In genomic region chr7:139905261-139905660, GRCm38 (mm10) we compare ENCODE assay signal across 16 mouse cellular contexts. TPM values are rescaled to one million over a fixed set of nuclear protein-coding genes. Genes with fewer than 3 reads are reported as not detected.
DNase-seq lines count a peak whose midpoint lies in the region; ATAC-seq and TF ChIP-seq lines count a peak whose summit lies in the region.
"Had no signal": no experiment of that assay in that cellular context is flagged by ENCODE, and none has a peak within 500 bp of the region (broad histone marks: within the 10 kb centered on the region; RNA-seq: fewer than 3 reads in every experiment).

No protein-coding gene starts in this region.

- peaks cover 6% of the 10 kb centered on the region; the same call in 1 of the 2 replicates for H3K27me3 ChIP-seq in hindbrain, embryonic 12.5 days
- peaks cover 34% of the 10 kb centered on the region for H3K27me3 ChIP-seq in myocyte (ENCODE audit: control insufficient read depth, insufficient read depth, insufficient read length)

- no peak for TF ChIP-seq POLR2A in myocyte (IDR thresholded peaks at IDR 0.05; ENCODE audit: insufficient read length, low read depth)

- no peak overlapping the region for H3K4me3 ChIP-seq in layer of hippocampus, adult 2 months
- no peak overlapping the region for H3K4me3 ChIP-seq in hindbrain, embryonic 12.5 days
- H3K4me3 ChIP-seq in myocyte, result no peak overlapping the region
- H3K4me3 ChIP-seq: embryonic facial prominence, embryonic 12.5 days; limb, embryonic 15.5 days had no signal

- no peak overlapping the region for H3K9ac ChIP-seq in hindbrain, embryonic 12.5 days
- H3K9ac ChIP-seq: embryonic facial prominence, embryonic 12.5 days; forebrain, postnatal 0 days; limb, embryonic 15.5 days had no signal

- WGBS in hindbrain, embryonic 12.5 days, result 18% methylated on average over 6 of the region's 6 CpGs

- peak overlapping the region; percentile 34 for H3K4me2 ChIP-seq in hindbrain, embryonic 12.5 days (replicated peaks)
- H3K4me2 ChIP-seq in myocyte (ENCODE audit: low read depth), result peak overlapping the region; percentile 12
- H3K4me2 ChIP-seq: limb, embryonic 15.5 days had no signal

- H3K4me1 ChIP-seq in hindbrain, embryonic 12.5 days, result peaks cover 26% of the 10 kb centered on the region

- H3ac ChIP-seq in myocyte (ENCODE audit: control insufficient read depth, insufficient read length), result no peak overlapping the region

- no peaks in the 10 kb centered on the region for H3K36me3 ChIP-seq in hindbrain, embryonic 12.5 days
- H3K36me3 ChIP-seq in myocyte (ENCODE audit: control insufficient read depth, insufficient read depth), result no peaks in the 10 kb centered on the region
- H3K36me3 ChIP-seq: embryonic facial prominence, embryonic 12.5 days; limb, embryonic 15.5 days had no signal

- no peaks in the 10 kb centered on the region for H3K79me2 ChIP-seq in myocyte (ENCODE audit: control insufficient read depth, insufficient read depth)

- H3K9me3 ChIP-seq in hindbrain, embryonic 12.5 days (replicated peaks), result no peaks in the 10 kb centered on the region
- H3K9me3 ChIP-seq: embryonic facial prominence, embryonic 12.5 days; limb, embryonic 15.5 days had no signal

- ATAC-seq in hindbrain, embryonic 12.5 days (ENCODE audit: low FRiP score), result no peak
- ATAC-seq: forebrain, postnatal 0 days had no signal

- peak; percentile 21 for DNase-seq in embryo, embryonic 10.5 days (ENCODE audit: low spot score)
- no peak for DNase-seq in embryo, embryonic 11 days
- no peak for DNase-seq in layer of hippocampus, adult 2 months (ENCODE audit: low spot score in 2 of 2)
- no peak for DNase-seq in layer of hippocampus, postnatal 14 days (ENCODE audit: low spot score in 2 of 2)
- DNase-seq in adrenal gland, postnatal 14 days, result no peak
- no peak for DNase-seq in layer of hippocampus, adult 11-12 months (ENCODE audit: low spot score)
- DNase-seq: forebrain, postnatal 0 days; right cerebral cortex, postnatal 14 days had no signal

- TF ChIP-seq CTCF in layer of hippocampus, adult 2 months (conservative IDR thresholded peaks at IDR 0.05), result no peak

- peak overlapping the region; percentile 52; the same call in 1 of the 2 replicates for H3K27ac ChIP-seq in layer of hippocampus, adult 2 months
- peak overlapping the region; percentile 31; the same call in 1 of the 2 replicates for H3K27ac ChIP-seq in hindbrain, embryonic 12.5 days
- H3K27ac ChIP-seq: embryonic facial prominence, embryonic 12.5 days; limb, embryonic 15.5 days had no signal

TF ChIP-seq in myocyte, 11 proteins besides CTCF, POLR2A, EP300 and RAD21:
- no peak for TF ChIP-seq REST (IDR thresholded peaks at IDR 0.05; ENCODE audit: insufficient read depth, insufficient read length)
- no peak for TF ChIP-seq POLR2AphosphoS2 (IDR thresholded peaks at IDR 0.05; ENCODE audit: insufficient read length, low read depth)
- no peak for TF ChIP-seq USF1 (IDR thresholded peaks at IDR 0.05; ENCODE audit: low read depth)
- TF ChIP-seq SRF (IDR thresholded peaks at IDR 0.05; ENCODE audit: control insufficient read depth, insufficient read length, low read depth), result no peak
- no peak for TF ChIP-seq TCF12 (IDR thresholded peaks at IDR 0.05; ENCODE audit: insufficient read depth, poor library complexity, severe bottlenecking)
- TF ChIP-seq MYOD1 (IDR thresholded peaks at IDR 0.05; ENCODE audit: control insufficient read depth in 1 of 3, insufficient read length in 2 of 3, low read depth in 2 of 3), result no peak

RNA-seq across cellular contexts. Expression of gene Kndc1, which starts 10.8 kb away (rescaled TPM):
- total RNA-seq in layer of hippocampus, adult 2 months (2021), result 10 to 100 TPM; 80.3 to 87.0 TPM
- 10 to 100 TPM; 78.2 to 96.6 TPM for total RNA-seq in layer of hippocampus, postnatal 14 days (2021)
- 3.5 and 3.8 TPM in 2 replicates for polyA plus RNA-seq in hindbrain, embryonic 12.5 days (2016; fragmentation: Nextera tagmentation; extraction: Ambion mirVana)
- polyA plus RNA-seq in myocyte (2012; fragmentation: generic; extraction: Trizol), result 0.01 TPM
- 0.63 and 0.71 TPM in 2 replicates for total RNA-seq in adrenal gland, postnatal 14 days (2021)

RNA-seq across cellular contexts. Expression of gene Utf1, which starts 38.3 kb away (rescaled TPM):
- not detected for total RNA-seq in layer of hippocampus, adult 2 months (2021)
- total RNA-seq in layer of hippocampus, postnatal 14 days (2021), result not detected
- polyA plus RNA-seq in hindbrain, embryonic 12.5 days (2016; fragmentation: Nextera tagmentation; extraction: Ambion mirVana), result not detected in 2 replicates
- polyA plus RNA-seq in myocyte (2012; fragmentation: generic; extraction: Trizol), result not detected
- not detected in 2 replicates for total RNA-seq in adrenal gland, postnatal 14 days (2021)
- total RNA-seq: adrenal gland, adult 18-20 months; forebrain, postnatal 0 days had no signal
- polyA plus RNA-seq: forebrain, postnatal 0 days; gonadal fat pad, adult 2 months; stomach, embryonic 16.5 days; urinary bladder, adult 2 months had no signal

Comparison
In these comparisons a context has a peak if more than half of its experiments do, and no peak if none do; other contexts are left out.
1. RNA of gene Kndc1, which starts 10.8 kb away (total RNA-seq): 78.2 to 96.6 TPM in layer of hippocampus, postnatal 14 days and 80.3 to 87.0 TPM in layer of hippocampus, adult 2 months; 0.63 to 0.71 TPM in adrenal gland, postnatal 14 days; every median in the first group is over 10 times any median in the second.